Mouse (Mus musculus) neural tube, embryonic 15.5 days (tissue): ENCODE measurements around the gene D430042O09Rik. TPM values are rescaled to one million over a fixed set of nuclear protein-coding genes. Genes with fewer than 3 reads are reported as not detected.

ENCODE experiments used
- ATAC-seq: fragments of 200-750 bp; cut with Nextera tagmentation; 2 replicates; pipeline ENCODE4 v1.8.0; 2017; ENCODE audit warnings: mild to moderate bottlenecking, moderate TSS enrichment, moderate library complexity; ENCODE audit not compliant: low FRiP score
- H3K27ac ChIP-seq: fragments of 300-500 bp; sonication (generic); replicated peaks from 2 replicates; pipeline ENCODE4 v1.5.1; 2015; ENCODE audit warnings: mild to moderate bottlenecking, inconsistent platforms
- H3K27me3 ChIP-seq: fragments of 300-500 bp; sonication (generic); replicated peaks from 2 replicates; pipeline ENCODE4 v1.6.1; 2015; ENCODE audit warnings: inconsistent platforms
- H3K36me3 ChIP-seq: fragments of 300-500 bp; sonication (generic); 2 replicates; pipeline ENCODE4 v1.6.1; 2015; ENCODE audit warnings: inconsistent platforms
- H3K4me1 ChIP-seq: fragments of 300-500 bp; sonication (generic); 2 replicates; pipeline ENCODE4 v1.6.1; 2015; ENCODE audit warnings: inconsistent platforms
- H3K4me2 ChIP-seq: fragments of 300-500 bp; sonication (generic); 2 replicates; pipeline ENCODE4 v1.6.1; 2015; ENCODE audit warnings: inconsistent platforms, mild to moderate bottlenecking, moderate library complexity
- H3K4me3 ChIP-seq: fragments of 300-500 bp; sonication (generic); replicated peaks from 2 replicates; pipeline ENCODE4 v1.5.1; 2015; ENCODE audit warnings: mild to moderate bottlenecking, inconsistent platforms
- H3K9ac ChIP-seq: fragments of 300-500 bp; sonication (generic); replicated peaks from 2 replicates; pipeline ENCODE4 v1.6.1; 2015; ENCODE audit warnings: mild to moderate bottlenecking, inconsistent platforms
- H3K9me3 ChIP-seq: fragments of 300-500 bp; sonication (generic); replicated peaks from 2 replicates; pipeline ENCODE4 v1.6.1; 2016; ENCODE audit warnings: inconsistent platforms
- WGBS: fragments of 180-500 bp; shearing (Covaris S2); methylation state at CpG from one replicate; pipeline ENCODE4 v1.1.7; 2015; ENCODE audit warnings: mixed read lengths; 5-methylcytosine and 5-hydroxymethylcytosine counted together
- polyA plus RNA-seq: library from polyadenylated mRNA; unstranded; fragments of >200 nt; fragmentation: Nextera tagmentation; extraction: Ambion mirVana; gene quantifications from 2 replicates; pipeline ENCODE4 v1.2.1, GENCODE M21; 2015

Gene D430042O09Rik
- polyA plus RNA-seq, 1 experiment from 2014 or later = 5.4 TPM

- ATAC-seq = no peak
- 85% methylated on average over 2 of the region's 2 CpGs for WGBS
- H3K4me3 ChIP-seq = no peak overlapping the region
Observed at GRCm38 (mm10) chr7:125883232-125883631, 175.5 kb downstream of the D430042O09Rik start.

GRCm38 (mm10) chr7:125886116-125886680, 178.5 kb downstream of the D430042O09Rik start:
- H3K4me3 ChIP-seq = no peak overlapping the region
- H3K4me1 ChIP-seq = peaks cover 21% of the 10 kb centered on the region
- H3K27ac ChIP-seq = no peak overlapping the region
- no peak overlapping the region for H3K4me2 ChIP-seq
- no peak for ATAC-seq
- H3K27me3 ChIP-seq = no peaks in the 10 kb centered on the region
- WGBS = 49% methylated on average over 4 of the region's 4 CpGs
- H3K9ac ChIP-seq = no peak overlapping the region
- H3K36me3 ChIP-seq = no peaks in the 10 kb centered on the region
- H3K9me3 ChIP-seq = no peaks in the 10 kb centered on the region

More at GRCm38 (mm10) chr7:125883232-125883631, 175.5 kb downstream of the D430042O09Rik start:
- no peaks in the 10 kb centered on the region for H3K9me3 ChIP-seq
- H3K27me3 ChIP-seq = no peaks in the 10 kb centered on the region
- no peaks in the 10 kb centered on the region for H3K36me3 ChIP-seq
- H3K9ac ChIP-seq = no peak overlapping the region
- H3K4me2 ChIP-seq = no peak overlapping the region
- peaks cover 16% of the 10 kb centered on the region for H3K4me1 ChIP-seq
- no peak overlapping the region for H3K27ac ChIP-seq

- no peak overlapping the region for H3K4me2 ChIP-seq
- H3K27me3 ChIP-seq = no peaks in the 10 kb centered on the region
- WGBS = 59% methylated on average over 4 of the region's 4 CpGs
- no peak for ATAC-seq
- H3K9ac ChIP-seq = no peak overlapping the region
- peaks cover 21% of the 10 kb centered on the region for H3K4me1 ChIP-seq
- H3K9me3 ChIP-seq = no peaks in the 10 kb centered on the region
- no peak overlapping the region for H3K4me3 ChIP-seq
- H3K36me3 ChIP-seq = no peaks in the 10 kb centered on the region
- no peak overlapping the region for H3K27ac ChIP-seq
Observed at GRCm38 (mm10) chr7:125887124-125887523, 179.4 kb downstream of the D430042O09Rik start.

GRCm38 (mm10) chr7:125887761-125888160, 180.1 kb downstream of the D430042O09Rik start:
- WGBS = 94% methylated on average over 5 of the region's 5 CpGs
- Histone ChIP-seq H3K9ac (no peak overlapping the region), H3K9me3 (no peaks in the 10 kb centered on the region), H3K36me3 (no peaks in the 10 kb centered on the region), H3K4me2 (no peak overlapping the region), H3K27me3 (no peaks in the 10 kb centered on the region), H3K4me3 (no peak overlapping the region), H3K27ac (no peak overlapping the region), H3K4me1 (peaks cover 21% of the 10 kb centered on the region)
- ATAC-seq = no peak

GRCm38 (mm10) chr7:125888373-125888772, 180.7 kb downstream of the D430042O09Rik start:
- Histone ChIP-seq H3K9me3 (no peaks in the 10 kb centered on the region), H3K4me1 (peaks cover 21% of the 10 kb centered on the region), H3K36me3 (no peaks in the 10 kb centered on the region), H3K9ac (no peak overlapping the region), H3K4me3 (no peak overlapping the region), H3K27ac (0 out of 2 replicates have a peak overlapping the region, but pooled peaks have one; percentile 6), H3K27me3 (no peaks in the 10 kb centered on the region), H3K4me2 (no peak overlapping the region)
- no peak for ATAC-seq
- WGBS = 52% methylated on average over 12 of the region's 12 CpGs

- Histone ChIP-seq H3K4me2 (no peak overlapping the region), H3K27me3 (no peaks in the 10 kb centered on the region), H3K4me1 (peaks cover under 1% of the 10 kb centered on the region; the same call in 1 of the 2 replicates), H3K36me3 (no peaks in the 10 kb centered on the region), H3K9me3 (no peaks in the 10 kb centered on the region), H3K9ac (no peak overlapping the region), H3K4me3 (no peak overlapping the region), H3K27ac (no peak overlapping the region)
- WGBS = 91% methylated on average over 5 of the region's 5 CpGs
- no peak for ATAC-seq
Observed at GRCm38 (mm10) chr7:125893621-125894020, 185.9 kb downstream of the D430042O09Rik start.

- Histone ChIP-seq H3K36me3 (no peaks in the 10 kb centered on the region), H3K9ac (no peak overlapping the region), H3K27ac (no peak overlapping the region), H3K9me3 (no peaks in the 10 kb centered on the region), H3K4me2 (no peak overlapping the region), H3K4me1 (peaks cover 5% of the 10 kb centered on the region; the same call in 1 of the 2 replicates), H3K4me3 (no peak overlapping the region), H3K27me3 (no peaks in the 10 kb centered on the region)
- WGBS = 87% methylated on average over 4 of the region's 4 CpGs
- ATAC-seq = no peak
Observed at GRCm38 (mm10) chr7:125897059-125897458, 189.4 kb downstream of the D430042O09Rik start.

GRCm38 (mm10) chr7:125899036-125899435, 191.3 kb downstream of the D430042O09Rik start:
- H3K27ac ChIP-seq = no peak overlapping the region
- H3K4me3 ChIP-seq = no peak overlapping the region
- H3K27me3 ChIP-seq = no peaks in the 10 kb centered on the region
- ATAC-seq = no peak
- no peaks in the 10 kb centered on the region for H3K9me3 ChIP-seq
- WGBS = 61% methylated on average over 7 of the region's 7 CpGs
- H3K9ac ChIP-seq = no peak overlapping the region
- peaks cover 5% of the 10 kb centered on the region; the same call in 1 of the 2 replicates for H3K4me1 ChIP-seq
- H3K36me3 ChIP-seq = no peaks in the 10 kb centered on the region
- no peak overlapping the region for H3K4me2 ChIP-seq

GRCm38 (mm10) chr7:125899916-125900315, 192.2 kb downstream of the D430042O09Rik start:
- Histone ChIP-seq H3K4me2 (no peak overlapping the region), H3K27me3 (no peaks in the 10 kb centered on the region), H3K9ac (no peak overlapping the region), H3K9me3 (no peaks in the 10 kb centered on the region), H3K4me3 (no peak overlapping the region), H3K36me3 (no peaks in the 10 kb centered on the region), H3K27ac (no peak overlapping the region), H3K4me1 (peaks cover 5% of the 10 kb centered on the region; the same call in 1 of the 2 replicates)
- WGBS = 67% methylated on average over 2 of the region's 2 CpGs
- no peak for ATAC-seq

GRCm38 (mm10) chr7:125900386-125901161, 192.9 kb downstream of the D430042O09Rik start:
- H3K9ac ChIP-seq = no peak overlapping the region
- peaks cover 5% of the 10 kb centered on the region; the same call in 1 of the 2 replicates for H3K4me1 ChIP-seq
- no peaks in the 10 kb centered on the region for H3K27me3 ChIP-seq
- H3K4me3 ChIP-seq = no peak overlapping the region
- no peak for ATAC-seq
- no peaks in the 10 kb centered on the region for H3K36me3 ChIP-seq
- H3K4me2 ChIP-seq = no peak overlapping the region
- WGBS = 44% methylated on average over 13 of the region's 13 CpGs
- no peaks in the 10 kb centered on the region for H3K9me3 ChIP-seq
- no peak overlapping the region for H3K27ac ChIP-seq

- no peak overlapping the region for H3K9ac ChIP-seq
- no peaks in the 10 kb centered on the region for H3K9me3 ChIP-seq
- peaks cover 5% of the 10 kb centered on the region; the same call in 1 of the 2 replicates for H3K4me1 ChIP-seq
- no peak overlapping the region for H3K4me2 ChIP-seq
- no peaks in the 10 kb centered on the region for H3K27me3 ChIP-seq
- 77% methylated on average over 5 of the region's 5 CpGs for WGBS
- H3K36me3 ChIP-seq = no peaks in the 10 kb centered on the region
- ATAC-seq = no peak
- H3K4me3 ChIP-seq = no peak overlapping the region
- no peak overlapping the region for H3K27ac ChIP-seq
Observed at GRCm38 (mm10) chr7:125920801-125921200, 213.1 kb downstream of the D430042O09Rik start.

GRCm38 (mm10) chr7:125924044-125924443, 216.4 kb downstream of the D430042O09Rik start:
- Histone ChIP-seq H3K27ac (no peak overlapping the region), H3K27me3 (no peaks in the 10 kb centered on the region), H3K36me3 (no peaks in the 10 kb centered on the region), H3K4me3 (no peak overlapping the region), H3K4me2 (no peak overlapping the region), H3K4me1 (peaks cover 4% of the 10 kb centered on the region; the same call in 1 of the 2 replicates), H3K9ac (no peak overlapping the region), H3K9me3 (no peaks in the 10 kb centered on the region)
- ATAC-seq = no peak
- WGBS = 88% methylated on average over 5 of the region's 5 CpGs
